Mouse (Mus musculus): Measurements from ENCODE around the gene Tecr.

DNA sequence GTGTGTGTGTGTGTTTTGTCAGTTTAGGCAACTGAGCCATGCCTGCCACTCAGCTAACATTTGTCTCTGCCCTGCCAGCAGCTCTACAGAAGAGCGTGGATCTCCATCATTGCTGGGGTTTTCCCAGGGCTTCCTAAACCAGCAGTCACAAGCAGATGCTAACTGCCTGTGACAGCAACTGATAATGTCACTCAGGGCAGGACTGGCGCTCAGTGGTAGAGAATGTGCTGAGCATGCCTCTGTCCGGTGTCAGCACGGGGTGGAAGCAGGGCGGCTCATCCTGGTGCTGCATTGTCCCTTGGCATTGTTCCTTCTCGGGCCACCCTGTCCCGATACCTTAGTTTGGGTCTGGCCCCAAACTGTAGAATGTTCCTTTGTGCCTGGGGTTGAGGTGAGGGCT, 15.8 kb upstream of the Tecr start:
- TF ChIP-seq CTCF (IDR thresholded peaks at IDR 0.05; ENCODE audit: insufficient read depth, low read depth, low read length) = no peak
- TF ChIP-seq POLR2A (IDR thresholded peaks at IDR 0.05; ENCODE audit: insufficient read depth, low read depth, low read length) = no peak

Measured in olfactory bulb, adult 2 months (tissue).